ENCODE assay signal across 25 mouse cellular contexts in genomic region chr4:89487416-89488165, GRCm38 (mm10).
DNase-seq lines count a peak whose midpoint lies in the region; ATAC-seq and TF ChIP-seq lines count a peak whose summit lies in the region.
"Had no signal": no experiment of that assay in that cellular context is flagged by ENCODE, and none has a peak within 500 bp of the region (broad histone marks: within the 10 kb centered on the region; RNA-seq: fewer than 3 reads in every experiment).

No protein-coding gene starts in this region.

- no peaks in the 10 kb centered on the region for H3K36me3 ChIP-seq in liver, embryonic 12.5 days
- no peaks in the 10 kb centered on the region for H3K36me3 ChIP-seq in forebrain, embryonic 15.5 days
- H3K36me3 ChIP-seq: embryonic facial prominence, embryonic 15.5 days; heart, embryonic 13.5 days; hindbrain, embryonic 13.5 days; kidney, embryonic 15.5 days; limb, embryonic 13.5 days; neural tube, embryonic 13.5 days had no signal

- no peaks in the 10 kb centered on the region for H3K9me3 ChIP-seq in liver, embryonic 12.5 days (replicated peaks)
- no peaks in the 10 kb centered on the region for H3K9me3 ChIP-seq in forebrain, embryonic 15.5 days
- H3K9me3 ChIP-seq: embryonic facial prominence, embryonic 15.5 days; heart, embryonic 13.5 days; hindbrain, embryonic 13.5 days; kidney, embryonic 15.5 days; limb, embryonic 13.5 days; neural tube, embryonic 13.5 days had no signal

- no peak overlapping the region for H3K4me2 ChIP-seq in liver, embryonic 12.5 days
- no peak overlapping the region for H3K4me2 ChIP-seq in forebrain, embryonic 15.5 days (replicated peaks)
- H3K4me2 ChIP-seq: embryonic facial prominence, embryonic 15.5 days; heart, embryonic 13.5 days; hindbrain, embryonic 13.5 days; kidney, embryonic 15.5 days; limb, embryonic 13.5 days; neural tube, embryonic 13.5 days had no signal

- H3K9ac ChIP-seq in liver, embryonic 12.5 days = no peak overlapping the region
- H3K9ac ChIP-seq in forebrain, embryonic 15.5 days (replicated peaks) = no peak overlapping the region
- H3K9ac ChIP-seq: embryonic facial prominence, embryonic 15.5 days; heart, embryonic 13.5 days; hindbrain, embryonic 13.5 days; kidney, embryonic 15.5 days; limb, embryonic 13.5 days; neural tube, embryonic 13.5 days had no signal

- H3K27me3 ChIP-seq in liver, embryonic 12.5 days (replicated peaks) = no peaks in the 10 kb centered on the region
- no peaks in the 10 kb centered on the region for H3K27me3 ChIP-seq in forebrain, embryonic 15.5 days
- H3K27me3 ChIP-seq: embryonic facial prominence, embryonic 15.5 days; heart, embryonic 13.5 days; hindbrain, embryonic 13.5 days; kidney, embryonic 15.5 days; limb, embryonic 13.5 days; neural tube, embryonic 13.5 days had no signal

- no peak for DNase-seq in liver
- DNase-seq in adrenal gland, postnatal 25 days = no peak
- DNase-seq in lung, postnatal 36 days = no peak
- DNase-seq: cerebellum, adult 2 months; cerebellum, postnatal 36 days; gastrocnemius, postnatal 10 days; heart, adult 18-20 months; heart, postnatal 36 days; kidney, adult 11 months; kidney, postnatal 36 days; midbrain, embryonic 14.5 days; thymus, adult 18-20 months; thymus, postnatal 36 days had no signal

- no peak for TF ChIP-seq CTCF in bone marrow, adult 2 months (IDR thresholded peaks at IDR 0.05; ENCODE audit: control insufficient read depth, insufficient read depth, low read length)

- peak overlapping the region; percentile 49; the same call in 1 of the 2 replicates for H3K27ac ChIP-seq in liver, embryonic 12.5 days
- H3K27ac ChIP-seq in bone marrow, adult 2 months (ENCODE audit: control insufficient read depth, insufficient read depth, low read depth, low read length, poor library complexity) = peak overlapping the region; percentile 59; the same call in 1 of the 2 replicates
- no peak overlapping the region for H3K27ac ChIP-seq in forebrain, embryonic 15.5 days (replicated peaks)
- H3K27ac ChIP-seq: embryonic facial prominence, embryonic 15.5 days; heart, embryonic 13.5 days; hindbrain, embryonic 13.5 days; kidney, embryonic 15.5 days; limb, embryonic 13.5 days; neural tube, embryonic 13.5 days had no signal

- 63% methylated on average over 5 of the region's 5 CpGs for WGBS in liver, embryonic 12.5 days (ENCODE audit: insufficient replicate concordance)
- WGBS in bone marrow, adult 2 months = 25% methylated on average over 5 of the region's 5 CpGs
- WGBS in forebrain, embryonic 15.5 days = 85% methylated on average over 5 of the region's 5 CpGs

- no peak for TF ChIP-seq POLR2A in bone marrow, adult 2 months (IDR thresholded peaks at IDR 0.05; ENCODE audit: borderline replicate concordance, control insufficient read depth, low read depth, low read length)

- no peak overlapping the region for H3K4me3 ChIP-seq in liver, embryonic 12.5 days
- H3K4me3 ChIP-seq in bone marrow, adult 2 months (replicated peaks; ENCODE audit: control insufficient read depth, low read depth, low read length) = no peak overlapping the region
- no peak overlapping the region for H3K4me3 ChIP-seq in forebrain, embryonic 15.5 days
- H3K4me3 ChIP-seq: embryonic facial prominence, embryonic 15.5 days; heart, embryonic 13.5 days; hindbrain, embryonic 13.5 days; kidney, embryonic 15.5 days; limb, embryonic 13.5 days; neural tube, embryonic 13.5 days had no signal

- ATAC-seq in liver, embryonic 12.5 days = no peak
- peak; percentile 39 for ATAC-seq in megakaryocyte, adult 5-6 weeks (ENCODE audit: poor library complexity, severe bottlenecking)
- no peak for ATAC-seq in forebrain, embryonic 15.5 days (replicated peaks)
- ATAC-seq: forebrain, embryonic 16.5 days; lung, postnatal 0 days had no signal

- H3K4me1 ChIP-seq in liver, embryonic 12.5 days = peaks cover 25% of the 10 kb centered on the region
- peaks cover 2% of the 10 kb centered on the region for H3K4me1 ChIP-seq in bone marrow, adult 2 months (ENCODE audit: control insufficient read depth, insufficient read depth, low read length)
- H3K4me1 ChIP-seq in forebrain, embryonic 15.5 days = no peaks in the 10 kb centered on the region
- H3K4me1 ChIP-seq: embryonic facial prominence, embryonic 15.5 days; hindbrain, embryonic 13.5 days; limb, embryonic 13.5 days; neural tube, embryonic 13.5 days had no signal
